Mouse (Mus musculus): ENCODE results near the gene Dlst. TPM values are rescaled to one million over a fixed set of nuclear protein-coding genes. Genes with fewer than 3 reads are reported as not detected.
A peak's percentile ranks its signal among the peaks of the same experiment; 100 is the strongest.

Gene Dlst
- polyA plus RNA-seq, 1 experiment from 2014 or later, result 108 TPM

DNA sequence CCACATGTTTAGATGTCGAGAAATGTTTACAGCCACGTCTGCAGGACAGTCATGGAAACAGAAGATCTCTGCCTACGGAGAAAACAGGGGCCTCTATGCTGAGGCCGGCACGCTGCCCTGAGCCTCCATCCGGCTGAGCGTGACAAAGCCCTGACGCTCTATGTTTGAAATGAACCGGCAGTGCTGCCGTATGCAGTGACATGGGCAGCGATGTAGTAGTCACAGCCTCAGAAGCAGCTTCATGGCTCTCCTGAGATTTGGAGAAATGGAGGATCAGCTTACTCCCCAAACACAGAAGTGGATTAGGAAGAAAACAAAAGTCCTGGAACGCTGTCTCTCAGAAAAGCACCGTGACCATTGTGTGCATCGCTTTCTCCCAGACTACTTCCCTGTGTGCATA, 9.6 kb upstream of the Dlst start:
- no peak for ATAC-seq (ENCODE audit: borderline replicate concordance, extremely low read depth, low FRiP score, low TSS enrichment)
- Histone ChIP-seq H3K27ac (no peak overlapping the region), H3K9ac (no peak overlapping the region), H3K4me3 (no peak overlapping the region), H3K36me3 (no peaks in the 10 kb centered on the region), H3K27me3 (no peaks in the 10 kb centered on the region), H3K4me2 (no peak overlapping the region), H3K9me3 (no peaks in the 10 kb centered on the region), H3K4me1 (no peaks in the 10 kb centered on the region)
- 62% methylated on average over 14 of the region's 14 CpGs for WGBS

DNA sequence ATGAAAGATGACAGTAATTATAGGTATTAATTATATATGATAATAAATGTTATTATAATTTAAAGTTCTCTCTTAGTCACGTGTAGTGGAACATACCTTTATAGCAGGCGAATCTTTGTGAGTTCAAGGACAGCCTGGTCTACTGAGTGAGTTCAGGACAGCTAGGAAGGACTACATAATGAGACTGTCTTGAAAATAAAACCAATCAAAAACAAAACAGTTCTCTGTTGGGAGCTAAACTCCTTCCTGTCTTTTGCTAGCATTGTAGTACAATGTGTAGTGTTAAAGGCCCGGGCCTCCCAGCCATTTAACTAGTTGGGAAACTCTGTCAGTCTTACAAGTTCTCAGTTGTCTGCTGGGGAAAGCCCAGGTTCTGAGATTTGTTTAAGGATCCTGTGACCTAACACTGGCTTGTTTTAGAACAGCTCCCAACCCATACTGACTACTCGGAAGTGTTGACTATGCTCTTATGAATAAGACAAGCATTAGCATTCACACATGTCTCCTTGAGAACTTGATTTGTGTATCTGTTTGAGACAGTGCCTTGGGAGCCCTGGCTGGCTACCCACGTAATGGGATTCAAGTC, 9.0 kb upstream of the Dlst start:
- Histone ChIP-seq H3K9me3 (no peaks in the 10 kb centered on the region), H3K36me3 (no peaks in the 10 kb centered on the region), H3K4me1 (0 out of 2 replicates have a peak, but pooled peaks cover 3% of the 10 kb centered on the region), H3K27me3 (no peaks in the 10 kb centered on the region), H3K27ac (no peak overlapping the region), H3K4me2 (no peak overlapping the region), H3K9ac (no peak overlapping the region), H3K4me3 (no peak overlapping the region)
- WGBS, result 79% methylated on average over 5 of the region's 5 CpGs
- ATAC-seq (ENCODE audit: borderline replicate concordance, extremely low read depth, low FRiP score, low TSS enrichment), result no peak

DNA sequence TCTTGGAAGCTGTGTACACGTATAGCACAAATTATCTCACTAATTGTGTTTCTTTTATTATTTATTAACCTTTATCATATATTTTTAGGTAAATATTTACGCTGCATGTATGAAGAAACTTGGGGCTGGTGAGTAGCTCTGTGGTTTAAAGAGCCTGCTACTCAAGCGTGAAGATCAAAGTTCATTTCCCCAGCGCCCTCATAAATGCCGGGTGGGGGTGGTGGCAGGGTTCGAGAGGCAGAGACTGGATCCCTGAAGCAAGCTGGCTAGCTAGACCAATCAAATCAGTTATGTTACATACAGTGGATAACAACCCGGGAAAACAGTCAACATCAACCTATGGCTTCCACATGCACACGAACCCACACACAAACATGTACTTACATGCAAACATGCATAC, 7.5 kb upstream of the Dlst start:
- Histone ChIP-seq H3K4me1 (0 out of 2 replicates have a peak, but pooled peaks cover 3% of the 10 kb centered on the region), H3K9me3 (no peaks in the 10 kb centered on the region), H3K27ac (no peak overlapping the region), H3K9ac (no peak overlapping the region), H3K4me2 (no peak overlapping the region), H3K27me3 (no peaks in the 10 kb centered on the region), H3K4me3 (no peak overlapping the region), H3K36me3 (no peaks in the 10 kb centered on the region)
- WGBS, result 69% methylated on average over 8 of the region's 8 CpGs
- no peak for ATAC-seq (ENCODE audit: borderline replicate concordance, extremely low read depth, low FRiP score, low TSS enrichment)

DNA sequence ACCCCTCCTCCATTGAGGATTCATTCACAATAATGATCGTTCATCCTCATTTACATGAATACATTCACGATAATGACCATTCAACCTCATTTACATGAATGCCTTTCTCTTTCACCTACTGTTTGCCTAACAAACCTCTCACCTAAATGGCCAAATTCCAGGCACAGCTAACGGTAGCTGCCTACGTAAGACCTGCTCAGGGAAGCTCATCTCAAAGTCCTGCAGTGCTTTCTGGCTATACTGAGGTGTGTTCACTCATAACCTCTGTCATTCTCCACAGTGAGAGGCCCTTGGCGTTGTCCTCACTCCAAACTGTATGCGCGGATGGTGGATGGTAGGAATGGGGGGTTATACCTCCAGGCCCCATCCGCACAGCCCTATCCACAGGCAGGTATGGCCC, 5.8 kb upstream of the Dlst start:
- ATAC-seq (ENCODE audit: borderline replicate concordance, extremely low read depth, low FRiP score, low TSS enrichment), result no peak
- peaks cover 10% of the 10 kb centered on the region; the same call in 1 of the 2 replicates for H3K4me1 ChIP-seq
- 84% methylated on average over 8 of the region's 8 CpGs for WGBS

DNA sequence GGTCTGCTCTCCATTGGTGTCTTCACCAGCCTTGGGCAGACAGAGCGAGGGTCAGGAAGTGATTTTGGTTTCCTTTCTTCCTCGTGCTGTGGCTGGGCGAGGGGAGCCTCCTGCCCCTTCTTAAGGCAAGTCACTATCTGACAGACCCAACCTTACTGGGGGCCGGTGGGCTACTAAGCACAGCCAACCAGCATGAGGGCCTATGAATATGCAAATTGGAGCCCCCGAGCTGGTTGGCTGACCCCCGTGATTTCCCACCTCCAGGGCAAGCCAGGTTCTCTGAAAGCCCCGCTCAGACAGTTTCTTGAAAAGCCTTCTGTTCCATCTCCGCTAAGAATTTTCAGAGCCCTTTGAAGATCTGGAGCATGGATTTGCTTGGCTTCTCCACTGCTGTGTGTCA, 4.3 kb upstream of the Dlst start:
- Histone ChIP-seq H3K9ac (no peak overlapping the region), H3K4me1 (peaks cover 13% of the 10 kb centered on the region; the same call in 1 of the 2 replicates), H3K4me2 (peak overlapping the region; percentile 33), H3K36me3 (no peaks in the 10 kb centered on the region), H3K4me3 (no peak overlapping the region), H3K27ac (no peak overlapping the region), H3K27me3 (no peaks in the 10 kb centered on the region), H3K9me3 (no peaks in the 10 kb centered on the region)
- 5% methylated on average over 8 of the region's 8 CpGs for WGBS
- ATAC-seq (ENCODE audit: borderline replicate concordance, extremely low read depth, low FRiP score, low TSS enrichment), result no peak

More for the DNA sequence above, 5.8 kb upstream of the Dlst start:
- H3K27me3 ChIP-seq, result no peaks in the 10 kb centered on the region
- no peaks in the 10 kb centered on the region for H3K9me3 ChIP-seq
- no peak overlapping the region for H3K9ac ChIP-seq
- no peak overlapping the region for H3K4me3 ChIP-seq
- no peak overlapping the region for H3K4me2 ChIP-seq
- no peaks in the 10 kb centered on the region for H3K36me3 ChIP-seq
- H3K27ac ChIP-seq, result no peak overlapping the region

DNA sequence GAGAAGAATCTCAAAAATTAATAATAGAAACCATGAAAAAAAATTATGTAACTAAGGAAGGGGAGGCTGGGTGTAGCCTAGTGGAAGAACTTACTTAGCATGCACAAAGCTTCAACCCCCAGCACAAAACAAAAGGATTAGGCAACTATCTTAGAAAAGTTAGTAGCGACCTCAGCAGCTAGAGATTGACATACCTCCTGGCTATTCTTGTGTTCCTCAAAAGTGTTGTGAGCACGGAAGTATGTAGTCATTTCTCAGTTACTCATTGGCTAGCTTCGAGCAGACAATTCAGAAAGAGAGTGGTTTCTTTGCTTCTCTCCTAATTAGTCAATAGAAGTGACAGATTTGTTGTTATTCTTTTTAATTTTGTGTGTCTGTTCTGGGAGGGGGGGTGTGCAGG, 2.0 kb upstream of the Dlst start:
- H3K36me3 ChIP-seq, result no peaks in the 10 kb centered on the region
- ATAC-seq (ENCODE audit: borderline replicate concordance, extremely low read depth, low FRiP score, low TSS enrichment), result no peak

DNA sequence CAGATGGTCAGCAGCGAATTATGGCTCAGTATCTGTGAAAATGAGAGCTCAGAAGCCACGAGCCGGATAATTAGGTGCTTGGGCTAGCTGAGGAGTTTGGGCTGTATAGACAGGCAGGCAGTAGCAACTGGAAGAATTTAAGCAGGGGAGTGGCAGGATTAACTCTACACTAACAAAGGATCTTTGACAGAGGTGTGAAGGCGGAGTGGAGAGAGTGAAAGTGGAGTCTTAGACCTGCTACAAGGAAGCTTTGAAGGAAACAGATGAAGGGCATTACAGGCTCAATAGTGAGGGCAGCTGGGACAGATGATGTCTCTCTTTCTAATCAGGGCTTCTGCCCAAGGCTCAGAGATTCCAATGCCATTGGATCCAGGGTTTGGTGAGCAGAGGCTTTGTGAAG, 1.2 kb upstream of the Dlst start:
- H3K27ac ChIP-seq, result no peak overlapping the region
- no peaks in the 10 kb centered on the region for H3K27me3 ChIP-seq
- no peak overlapping the region for H3K4me3 ChIP-seq
- WGBS, result 53% methylated on average over 4 of the region's 4 CpGs
- no peaks in the 10 kb centered on the region for H3K36me3 ChIP-seq
- H3K4me1 ChIP-seq, result peaks cover 34% of the 10 kb centered on the region
- peak overlapping the region; percentile 78 for H3K4me2 ChIP-seq
- no peak overlapping the region for H3K9ac ChIP-seq
- ATAC-seq (ENCODE audit: borderline replicate concordance, extremely low read depth, low FRiP score, low TSS enrichment), result no peak
- no peaks in the 10 kb centered on the region for H3K9me3 ChIP-seq

More for the DNA sequence above, 2.0 kb upstream of the Dlst start:
- Histone ChIP-seq H3K4me3 (no peak overlapping the region), H3K27me3 (no peaks in the 10 kb centered on the region), H3K4me1 (peaks cover 34% of the 10 kb centered on the region), H3K9me3 (no peaks in the 10 kb centered on the region), H3K9ac (no peak overlapping the region), H3K4me2 (no peak overlapping the region), H3K27ac (no peak overlapping the region)
- 56% methylated on average over 3 of the region's 3 CpGs for WGBS

DNA sequence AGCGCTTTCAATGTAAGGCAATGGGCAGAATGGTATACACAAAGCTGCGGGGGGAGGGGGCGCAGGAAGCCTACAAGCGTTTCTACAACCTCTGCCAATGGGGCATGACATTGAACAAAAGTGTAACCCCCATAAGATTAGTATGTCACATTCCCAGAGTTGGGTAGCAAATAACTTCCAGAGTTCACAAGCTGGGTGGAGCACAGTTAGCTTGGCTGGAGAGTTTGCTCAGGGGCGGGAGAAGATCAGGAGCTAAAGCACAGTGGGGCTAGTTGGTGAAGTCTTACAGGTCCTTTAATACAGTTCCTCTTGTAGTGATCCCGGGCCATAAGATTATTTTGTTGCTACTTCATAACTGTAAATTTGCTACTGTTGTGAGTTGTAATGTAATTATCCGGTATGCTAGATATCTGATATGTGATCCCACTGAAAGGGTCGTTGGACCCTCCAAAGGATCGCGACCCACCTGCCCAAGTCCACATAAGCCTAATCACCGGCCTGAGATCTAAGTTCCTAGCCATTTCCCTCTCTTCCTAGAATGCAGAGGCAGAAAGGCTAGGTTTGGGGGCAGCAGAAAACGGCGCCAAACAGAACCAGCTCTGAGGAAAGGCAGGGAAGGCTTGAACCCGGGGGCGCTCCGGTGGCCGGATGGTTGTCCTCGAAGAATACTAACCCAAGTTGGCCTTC, 479 bp upstream of the Dlst start:
- peak; percentile 16; the same call in 1 of the 2 replicates for ATAC-seq (ENCODE audit: borderline replicate concordance, extremely low read depth, low FRiP score, low TSS enrichment)
- Histone ChIP-seq H3K4me1 (peaks cover 38% of the 10 kb centered on the region), H3K9ac (peak overlapping the region; percentile 93), H3K4me2 (peak overlapping the region; percentile 78), H3K27me3 (no peaks in the 10 kb centered on the region), H3K9me3 (no peaks in the 10 kb centered on the region), H3K36me3 (peaks cover 2% of the 10 kb centered on the region; the same call in 1 of the 2 replicates), H3K27ac (peak overlapping the region; percentile 84), H3K4me3 (peak overlapping the region; percentile 84)
- WGBS, result 11% methylated on average over 18 of the region's 18 CpGs

DNA sequence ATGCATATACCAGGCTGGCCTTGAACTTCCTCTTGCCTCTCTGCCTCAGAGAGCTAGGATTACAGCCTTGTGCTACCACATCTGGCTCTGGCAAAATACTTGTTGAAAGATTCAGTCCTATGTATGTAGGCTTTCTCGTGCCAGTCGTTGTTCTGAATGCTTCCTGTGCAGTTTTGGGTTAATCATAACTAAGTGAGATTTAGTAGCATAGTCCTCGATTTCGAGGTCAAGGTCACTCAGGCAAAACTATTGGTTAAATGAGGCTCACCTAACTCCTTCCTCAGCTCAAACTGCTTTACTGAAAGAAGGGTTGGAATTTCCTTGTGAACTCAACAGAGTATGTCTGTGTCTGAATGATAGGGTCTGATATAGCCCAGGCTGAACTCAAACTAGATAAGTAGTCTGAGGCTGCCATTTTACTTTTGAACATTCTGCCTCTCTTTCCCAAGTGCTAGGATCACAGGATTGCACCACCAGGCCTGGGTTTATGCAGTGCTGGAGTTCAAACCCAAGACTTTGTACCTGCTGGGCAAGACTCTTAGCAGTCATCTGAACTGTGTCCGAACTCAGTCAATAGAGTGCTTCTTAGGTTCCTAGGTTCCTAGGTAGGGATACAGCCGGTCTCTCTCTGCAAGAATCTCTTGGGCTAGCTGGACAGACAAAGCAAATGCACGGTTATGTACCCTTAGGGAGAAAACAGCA, 2.1 kb downstream of the Dlst start:
- H3K9ac ChIP-seq, result 0 out of 2 replicates have a peak overlapping the region, but pooled peaks have one; percentile 3
- H3K36me3 ChIP-seq, result peaks cover 11% of the 10 kb centered on the region; the same call in 1 of the 2 replicates
- H3K27me3 ChIP-seq, result no peaks in the 10 kb centered on the region
- 80% methylated on average over 7 of the region's 7 CpGs for WGBS
- H3K9me3 ChIP-seq, result no peaks in the 10 kb centered on the region
- H3K4me1 ChIP-seq, result peaks cover 41% of the 10 kb centered on the region
- H3K27ac ChIP-seq, result no peak overlapping the region
- peak overlapping the region; percentile 78 for H3K4me2 ChIP-seq
- no peak for ATAC-seq (ENCODE audit: borderline replicate concordance, extremely low read depth, low FRiP score, low TSS enrichment)
- no peak overlapping the region for H3K4me3 ChIP-seq

DNA sequence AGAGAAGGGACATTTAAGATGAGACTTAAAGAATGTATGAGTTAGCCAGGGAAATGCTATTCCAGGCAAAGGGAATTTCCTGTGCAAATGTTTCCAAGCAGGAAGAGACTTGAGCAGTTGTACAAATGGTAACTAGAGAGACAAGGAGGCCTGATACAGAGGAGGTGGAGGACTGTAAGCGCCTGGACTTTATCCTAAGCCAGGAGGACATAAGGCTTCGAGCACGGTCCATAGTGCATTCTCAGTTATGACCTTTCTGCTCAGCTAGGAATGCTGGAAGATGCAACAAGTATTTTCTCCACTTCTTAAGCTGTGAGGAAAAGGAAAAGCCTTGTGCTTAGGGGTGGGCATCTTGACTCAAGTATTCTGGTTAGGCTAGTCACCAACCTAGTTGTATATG, 2.7 kb downstream of the Dlst start:
- WGBS, result 89% methylated on average over 3 of the region's 3 CpGs
- Histone ChIP-seq H3K9ac (no peak overlapping the region), H3K36me3 (peaks cover 16% of the 10 kb centered on the region), H3K4me2 (no peak overlapping the region), H3K27ac (no peak overlapping the region), H3K4me3 (no peak overlapping the region), H3K9me3 (no peaks in the 10 kb centered on the region), H3K27me3 (no peaks in the 10 kb centered on the region), H3K4me1 (peaks cover 41% of the 10 kb centered on the region)
- ATAC-seq (ENCODE audit: borderline replicate concordance, extremely low read depth, low FRiP score, low TSS enrichment), result no peak

DNA sequence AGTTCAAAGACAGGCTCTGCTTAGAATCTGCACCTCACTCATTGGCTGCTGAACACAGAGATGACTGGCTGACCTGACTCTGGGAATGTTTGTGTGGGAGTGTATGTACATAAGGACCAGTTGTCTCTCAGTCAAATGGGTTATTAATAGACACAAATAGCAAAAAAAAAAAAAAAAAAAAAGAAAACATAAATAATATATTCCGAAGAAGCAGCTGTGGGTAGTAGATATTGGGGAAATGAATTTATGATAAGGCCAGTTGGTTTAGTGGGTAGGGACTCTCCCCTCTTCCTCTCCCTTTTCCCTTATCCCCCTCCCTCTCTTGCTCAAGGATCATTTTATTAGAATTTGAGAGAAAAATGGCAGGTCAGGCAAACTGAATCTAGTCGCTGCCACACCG, 3.3 kb downstream of the Dlst start:
- H3K4me1 ChIP-seq, result peaks cover 41% of the 10 kb centered on the region
- no peaks in the 10 kb centered on the region for H3K9me3 ChIP-seq
- WGBS, result 91% methylated on average over 3 of the region's 3 CpGs
- H3K9ac ChIP-seq, result no peak overlapping the region
- H3K4me3 ChIP-seq, result no peak overlapping the region
- H3K36me3 ChIP-seq, result peaks cover 22% of the 10 kb centered on the region
- H3K27me3 ChIP-seq, result no peaks in the 10 kb centered on the region
- no peak overlapping the region for H3K4me2 ChIP-seq
- no peak for ATAC-seq (ENCODE audit: borderline replicate concordance, extremely low read depth, low FRiP score, low TSS enrichment)
- H3K27ac ChIP-seq, result no peak overlapping the region

DNA sequence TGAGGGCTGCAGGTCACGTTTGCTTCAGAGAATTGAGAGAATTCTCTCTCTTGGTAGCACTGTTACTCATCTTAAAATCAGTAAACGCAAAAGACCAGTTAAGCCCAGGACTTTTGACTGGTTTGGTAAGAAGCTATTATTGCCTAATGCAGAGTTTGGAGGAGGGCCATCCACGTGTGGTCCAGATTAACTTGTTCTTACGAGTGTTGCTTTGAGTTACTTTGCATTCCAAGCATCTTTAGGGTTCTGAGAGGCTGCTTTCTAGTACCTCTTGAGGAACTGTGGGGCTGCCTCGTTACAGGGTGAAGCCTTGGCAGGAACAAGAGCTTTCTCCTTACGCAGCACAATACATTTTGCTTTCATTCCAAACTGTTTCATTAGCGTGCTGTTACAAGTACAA, 5.0 kb downstream of the Dlst start:
- H3K4me3 ChIP-seq, result no peak overlapping the region
- no peaks in the 10 kb centered on the region for H3K9me3 ChIP-seq
- peaks cover 38% of the 10 kb centered on the region for H3K36me3 ChIP-seq
- H3K4me1 ChIP-seq, result peaks cover 31% of the 10 kb centered on the region
- peak overlapping the region; percentile 58; the same call in 1 of the 2 replicates for H3K27ac ChIP-seq
- no peak overlapping the region for H3K9ac ChIP-seq
- peak; percentile 33; the same call in 1 of the 2 replicates for ATAC-seq (ENCODE audit: borderline replicate concordance, extremely low read depth, low FRiP score, low TSS enrichment)
- H3K4me2 ChIP-seq, result no peak overlapping the region
- WGBS, result 52% methylated on average over 7 of the region's 7 CpGs
- H3K27me3 ChIP-seq, result no peaks in the 10 kb centered on the region
